In genomic region chr10:42273403-42273759, GRCm38 (mm10) we compare ENCODE assay signal across 8 mouse cellular contexts. TPM values are rescaled to one million over a fixed set of nuclear protein-coding genes. Genes with fewer than 3 reads are reported as not detected.
DNase-seq lines count a peak whose midpoint lies in the region; ATAC-seq lines count a peak whose summit lies in the region.

No protein-coding gene starts in this region.

- H3K4me3 ChIP-seq in erythroblast, embryonic 14.5 days (replicated peaks): peak overlapping the region; percentile 90
- no peak overlapping the region for H3K4me3 ChIP-seq in neural tube, embryonic 11.5 days (ENCODE audit: low read depth, low read length)
- H3K4me3 ChIP-seq in limb, embryonic 15.5 days: peak overlapping the region; percentile 75
- peak overlapping the region; percentile 91 for H3K4me3 ChIP-seq in stomach, embryonic 16.5 days (replicated peaks; ENCODE audit: low read length)

- WGBS in neural tube, embryonic 11.5 days: 72% methylated on average over 6 of the region's 6 CpGs
- 73% methylated on average over 6 of the region's 6 CpGs for WGBS in limb, embryonic 15.5 days
- 76% methylated on average over 6 of the region's 6 CpGs for WGBS in stomach, embryonic 16.5 days

- H3K4me1 ChIP-seq in erythroblast, embryonic 14.5 days (ENCODE audit: control insufficient read depth): peaks cover 71% of the 10 kb centered on the region
- peaks cover 18% of the 10 kb centered on the region for H3K4me1 ChIP-seq in neural tube, embryonic 11.5 days (ENCODE audit: control insufficient read depth, insufficient read depth, low read length)
- H3K4me1 ChIP-seq in limb, embryonic 15.5 days: peaks cover 43% of the 10 kb centered on the region
- H3K4me1 ChIP-seq in stomach, embryonic 16.5 days (ENCODE audit: control insufficient read depth, insufficient read depth, low read length): peaks cover 48% of the 10 kb centered on the region

- H3K9me3 ChIP-seq in erythroblast, embryonic 14.5 days (ENCODE audit: control insufficient read depth, low read length): peaks cover 3% of the 10 kb centered on the region
- no peaks in the 10 kb centered on the region for H3K9me3 ChIP-seq in neural tube, embryonic 11.5 days (ENCODE audit: control insufficient read depth, low read length)
- no peaks in the 10 kb centered on the region for H3K9me3 ChIP-seq in limb, embryonic 15.5 days
- H3K9me3 ChIP-seq in stomach, embryonic 16.5 days (replicated peaks; ENCODE audit: control insufficient read depth, low read length): no peaks in the 10 kb centered on the region

- no peak overlapping the region for H3K9ac ChIP-seq in neural tube, embryonic 11.5 days (ENCODE audit: low read length)
- H3K9ac ChIP-seq in limb, embryonic 15.5 days: no peak overlapping the region
- peak overlapping the region; percentile 92 for H3K9ac ChIP-seq in stomach, embryonic 16.5 days (ENCODE audit: low read length)

- no peak for DNase-seq in neural tube, embryonic 11.5 days (ENCODE audit: low spot score)
- no peak for DNase-seq in neural tube, embryonic 10.5 days (ENCODE audit: extremely low spot score, low spot score)
- no peak for DNase-seq in Muller cell, postnatal 12 days (ENCODE audit: inconsistent ontology term)
- DNase-seq in right cerebral cortex, adult 18-20 months: no peak

- H3K27ac ChIP-seq in neural tube, embryonic 11.5 days (ENCODE audit: low read depth, low read length): no peak overlapping the region
- no peak overlapping the region for H3K27ac ChIP-seq in limb, embryonic 15.5 days
- H3K27ac ChIP-seq in stomach, embryonic 16.5 days (ENCODE audit: low read length): peak overlapping the region; percentile 25; the same call in 1 of the 2 replicates

- H3K4me2 ChIP-seq in neural tube, embryonic 11.5 days (ENCODE audit: low read depth): peak overlapping the region; percentile 99
- H3K4me2 ChIP-seq in limb, embryonic 15.5 days: peak overlapping the region; percentile 97
- peak overlapping the region; percentile 89 for H3K4me2 ChIP-seq in stomach, embryonic 16.5 days (ENCODE audit: low read depth, low read length)

- H3K27me3 ChIP-seq in erythroblast, embryonic 14.5 days (ENCODE audit: control insufficient read depth): no peaks in the 10 kb centered on the region
- H3K27me3 ChIP-seq in neural tube, embryonic 11.5 days (ENCODE audit: control insufficient read depth, insufficient read depth, low read length): 0 out of 2 replicates have a peak, but pooled peaks cover 3% of the 10 kb centered on the region
- no peaks in the 10 kb centered on the region for H3K27me3 ChIP-seq in limb, embryonic 15.5 days
- no peaks in the 10 kb centered on the region for H3K27me3 ChIP-seq in stomach, embryonic 16.5 days (ENCODE audit: control insufficient read depth, insufficient read depth, low read length)

- ATAC-seq in erythroblast, adult 5-6 weeks (replicated peaks; ENCODE audit: low FRiP score, poor library complexity, severe bottlenecking): no peak
- ATAC-seq in neural tube, embryonic 11.5 days (ENCODE audit: insufficient read depth, low FRiP score, low TSS enrichment): no peak
- no peak for ATAC-seq in limb, embryonic 15.5 days (ENCODE audit: insufficient number of reproducible peaks, low FRiP score, low TSS enrichment, low read depth)
- no peak for ATAC-seq in stomach, embryonic 16.5 days (ENCODE audit: insufficient read depth, low FRiP score)

- H3K36me3 ChIP-seq in erythroblast, embryonic 14.5 days (ENCODE audit: control insufficient read depth): peaks cover 71% of the 10 kb centered on the region
- no peaks in the 10 kb centered on the region for H3K36me3 ChIP-seq in neural tube, embryonic 11.5 days (ENCODE audit: control insufficient read depth, insufficient read depth, low read length)
- H3K36me3 ChIP-seq in limb, embryonic 15.5 days: peaks cover 10% of the 10 kb centered on the region; the same call in 1 of the 2 replicates
- peaks cover 3% of the 10 kb centered on the region; the same call in 1 of the 2 replicates for H3K36me3 ChIP-seq in stomach, embryonic 16.5 days (ENCODE audit: control insufficient read depth, insufficient read depth, low read length)

RNA-seq across cellular contexts. Expression of gene Foxo3, which starts 3.2 kb away (rescaled TPM):
- polyA plus RNA-seq in erythroblast, embryonic 14.5 days (2012): 14.6 and 19.0 TPM in 2 replicates
- total RNA-seq in erythroblast, adult 5-6 weeks (2015; ENCODE audit: low replicate concordance): 160 and 187 TPM in 2 replicates
- 378 and 459 TPM in 2 replicates for total RNA-seq in erythroblast, adult 5-6 weeks (2017; ENCODE audit: low replicate concordance)
- 3.9 and 4.9 TPM in 2 replicates for polyA plus RNA-seq in neural tube, embryonic 11.5 days (2014; fragmentation: Nextera tagmentation; extraction: Ambion mirVana)
- polyA plus RNA-seq in limb, embryonic 15.5 days (2015; fragmentation: Nextera tagmentation; extraction: Ambion mirVana): 9.0 and 10.2 TPM in 2 replicates
- polyA plus RNA-seq in stomach, embryonic 16.5 days (2015; fragmentation: Nextera tagmentation; extraction: Ambion mirVana): 7.2 and 7.6 TPM in 2 replicates
